Mouse (Mus musculus): Measurements from ENCODE around the gene Pir.
A peak's percentile ranks its signal among the peaks of the same experiment; 100 is the strongest.

- TF ChIP-seq CTCF (conservative IDR thresholded peaks at IDR 0.05; ENCODE audit: low read length) (peak; percentile 32), POU5F1 (IDR thresholded peaks at IDR 0.05; ENCODE audit: borderline replicate concordance, low read length) (no peak)
Observed at GRCm38 (mm10) chrX:164287077-164287476, 17.9 kb downstream of the Pir start.
